In genomic region chr14:15365045-15365444, GRCm38 (mm10) we compare ENCODE assay signal across 29 mouse cellular contexts.
A peak's percentile ranks its signal among the peaks of the same experiment; 100 is the strongest.
DNase-seq lines count a peak whose midpoint lies in the region; ATAC-seq lines count a peak whose summit lies in the region.
"Had no signal": no experiment of that assay in that cellular context is flagged by ENCODE, and none has a peak within 500 bp of the region (broad histone marks: within the 10 kb centered on the region; RNA-seq: fewer than 3 reads in every experiment).

No protein-coding gene starts in this region.

- H3K27ac ChIP-seq in midbrain, embryonic 11.5 days (ENCODE audit: low read depth, low read length), result no peak overlapping the region
- H3K27ac ChIP-seq in midbrain, embryonic 14.5 days (replicated peaks; ENCODE audit: low read depth, low read length), result no peak overlapping the region
- H3K27ac ChIP-seq: embryonic facial prominence, embryonic 10.5 days; embryonic facial prominence, embryonic 13.5 days; forebrain, embryonic 12.5 days; forebrain, embryonic 15.5 days; heart, adult 2 months; heart, embryonic 10.5 days; heart, embryonic 13.5 days; hindbrain, embryonic 14.5 days; hindbrain, postnatal 0 days had no signal

- WGBS in midbrain, embryonic 11.5 days, result 91% methylated on average over 6 of the region's 6 CpGs
- WGBS in midbrain, embryonic 14.5 days, result 94% methylated on average over 6 of the region's 6 CpGs

- H3K9me3 ChIP-seq in midbrain, embryonic 11.5 days (ENCODE audit: control insufficient read depth, low read length), result no peaks in the 10 kb centered on the region
- H3K9me3 ChIP-seq in midbrain, embryonic 14.5 days (ENCODE audit: control insufficient read depth, low read length), result no peaks in the 10 kb centered on the region
- H3K9me3 ChIP-seq: embryonic facial prominence, embryonic 10.5 days; embryonic facial prominence, embryonic 13.5 days; forebrain, embryonic 12.5 days; forebrain, embryonic 15.5 days; G1E; heart, embryonic 10.5 days; heart, embryonic 13.5 days had no signal

- no peak overlapping the region for H3K9ac ChIP-seq in midbrain, embryonic 11.5 days (ENCODE audit: low read length)
- no peak overlapping the region for H3K9ac ChIP-seq in midbrain, embryonic 14.5 days (replicated peaks; ENCODE audit: low read length)
- H3K9ac ChIP-seq: embryonic facial prominence, embryonic 13.5 days; forebrain, embryonic 12.5 days; forebrain, embryonic 15.5 days; heart, embryonic 13.5 days; hindbrain, embryonic 14.5 days had no signal

- H3K4me3 ChIP-seq in midbrain, embryonic 11.5 days (ENCODE audit: low read depth, low read length), result no peak overlapping the region
- no peak overlapping the region for H3K4me3 ChIP-seq in midbrain, embryonic 14.5 days (replicated peaks; ENCODE audit: low read depth, low read length)
- H3K4me3 ChIP-seq: embryonic facial prominence, embryonic 10.5 days; embryonic facial prominence, embryonic 13.5 days; erythroblast, embryonic 14.5 days; forebrain, embryonic 12.5 days; forebrain, embryonic 15.5 days; heart, adult 2 months; heart, embryonic 10.5 days; heart, embryonic 13.5 days had no signal

- H3K4me2 ChIP-seq in midbrain, embryonic 11.5 days, result no peak overlapping the region
- H3K4me2 ChIP-seq in midbrain, embryonic 14.5 days (ENCODE audit: low read length), result no peak overlapping the region
- H3K4me2 ChIP-seq: embryonic facial prominence, embryonic 13.5 days; forebrain, embryonic 12.5 days; forebrain, embryonic 15.5 days; heart, embryonic 13.5 days; hindbrain, embryonic 14.5 days had no signal

- ATAC-seq in midbrain, embryonic 11.5 days (ENCODE audit: low FRiP score), result no peak
- no peak for ATAC-seq in midbrain, embryonic 14.5 days (ENCODE audit: low FRiP score, low TSS enrichment)
- ATAC-seq: forebrain, embryonic 15.5 days; hindbrain, postnatal 0 days; inflammation-experienced regulatory T-cells, adult 6 months; intestine, embryonic 16.5 days; Patski had no signal

- peak; percentile 38 to 41 for DNase-seq in cerebellum, adult 18-20 months
- DNase-seq in cerebellum, adult 11-12 months, result no peak
- peak; percentile 26 for DNase-seq in midbrain, embryonic 11.5 days (ENCODE audit: low spot score, missing footprints)
- no peak for DNase-seq in midbrain, embryonic 14.5 days
- peak; percentile 40 for DNase-seq in cerebellum, adult 9-11 months
- no peak for DNase-seq in testis, postnatal 14 days (ENCODE audit: low spot score)
- DNase-seq: adrenal gland, postnatal 10 days; adrenal gland, postnatal 36 days; B cell, adult 2 months; embryo, embryonic 11 days; gastrocnemius, postnatal 25 days; heart, adult 2 months; heart, postnatal 14 days; heart, postnatal 4 days; kidney, adult 18-20 months had no signal

- no peaks in the 10 kb centered on the region for H3K4me1 ChIP-seq in midbrain, embryonic 11.5 days (ENCODE audit: control insufficient read depth, insufficient read depth, low read length)
- H3K4me1 ChIP-seq in midbrain, embryonic 14.5 days (ENCODE audit: control insufficient read depth, insufficient read depth, low read length), result no peaks in the 10 kb centered on the region
- H3K4me1 ChIP-seq: embryonic facial prominence, embryonic 10.5 days; embryonic facial prominence, embryonic 13.5 days; forebrain, embryonic 12.5 days; forebrain, embryonic 15.5 days; heart, embryonic 10.5 days had no signal

- no peaks in the 10 kb centered on the region for H3K27me3 ChIP-seq in midbrain, embryonic 11.5 days (ENCODE audit: control insufficient read depth, insufficient read depth, low read length)
- H3K27me3 ChIP-seq in midbrain, embryonic 14.5 days (ENCODE audit: control insufficient read depth, insufficient read depth, low read length), result no peaks in the 10 kb centered on the region
- H3K27me3 ChIP-seq: CH12.LX; embryonic facial prominence, embryonic 13.5 days; forebrain, embryonic 12.5 days; forebrain, embryonic 15.5 days; heart, embryonic 13.5 days; Patski had no signal

- no peaks in the 10 kb centered on the region for H3K36me3 ChIP-seq in midbrain, embryonic 11.5 days (ENCODE audit: control insufficient read depth, insufficient read depth, low read length)
- no peaks in the 10 kb centered on the region for H3K36me3 ChIP-seq in midbrain, embryonic 14.5 days (ENCODE audit: control insufficient read depth, insufficient read depth, low read length)
- H3K36me3 ChIP-seq: embryonic facial prominence, embryonic 10.5 days; embryonic facial prominence, embryonic 13.5 days; forebrain, embryonic 12.5 days; forebrain, embryonic 15.5 days; G1E; heart, embryonic 10.5 days; heart, embryonic 13.5 days had no signal

Comparison
In these comparisons a context has a peak if more than half of its experiments do, and no peak if none do; other contexts are left out.
1. DNase-seq: peak in cerebellum, adult 18-20 months (2 of 2), midbrain, embryonic 11.5 days (single experiment) and cerebellum, adult 9-11 months (single experiment); none in cerebellum, adult 11-12 months (single experiment), midbrain, embryonic 14.5 days (single experiment) and testis, postnatal 14 days (single experiment).